Mouse (Mus musculus) A20 (cell line): ENCODE results near the gene Ldb3.
A peak's percentile ranks its signal among the peaks of the same experiment; 100 is the strongest.

Experiments used
- DNase-seq: peaks from one replicate; pipeline ENCODE4 v3.0.0-alpha.2; 2011; ENCODE audit warnings: low read depth, low spot score

The Ldb3 gene

DNA sequence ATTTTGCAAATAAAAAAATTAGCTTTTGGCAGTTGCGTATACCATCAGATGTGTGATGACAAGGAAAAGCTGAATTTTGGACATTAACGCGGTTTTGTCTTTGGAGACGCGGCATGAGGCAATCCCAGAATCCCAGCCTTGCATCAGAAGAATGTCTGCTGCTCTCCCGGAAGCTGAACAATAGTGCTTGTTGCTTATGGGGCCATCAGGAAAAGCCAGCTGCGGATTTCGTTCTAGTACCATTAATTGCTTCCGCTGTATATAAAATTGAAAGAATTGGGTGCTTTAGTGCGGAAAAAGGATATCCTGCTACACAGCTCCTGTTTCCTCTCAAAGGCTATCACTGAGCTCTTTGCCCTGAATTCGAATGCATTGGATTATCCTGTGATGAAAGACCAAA, 76.6 kb downstream of the Ldb3 start:
- no peak for DNase-seq

DNA sequence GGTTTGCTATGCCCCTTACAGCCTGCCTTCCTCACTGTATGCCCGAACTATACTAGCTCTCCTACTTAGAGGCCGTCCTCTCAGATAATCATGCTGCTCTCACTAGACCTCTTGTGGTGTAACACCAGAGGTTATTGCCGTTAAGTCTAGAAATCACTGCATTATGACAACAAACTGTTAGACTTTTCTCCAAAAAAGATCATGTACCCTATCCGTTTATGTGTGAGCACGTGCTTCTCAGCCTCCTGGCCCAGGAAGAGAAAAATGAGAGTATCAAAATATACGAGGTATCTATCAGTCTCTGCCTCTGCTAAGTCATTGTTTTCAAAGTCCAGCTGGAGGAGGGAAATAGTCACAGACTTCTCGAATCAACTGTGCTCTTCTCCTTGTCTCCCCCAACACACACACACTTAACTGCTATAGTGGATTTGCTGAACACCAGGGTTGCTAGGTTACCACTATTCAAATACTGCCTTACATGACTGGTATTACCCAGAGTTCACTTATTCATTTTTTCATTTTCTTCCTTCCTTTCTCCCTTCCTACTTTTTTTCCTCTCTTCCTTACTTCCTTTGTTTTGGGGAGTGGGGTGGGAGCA, 79.5 kb downstream of the Ldb3 start:
- DNase-seq = peak; percentile 77

DNA sequence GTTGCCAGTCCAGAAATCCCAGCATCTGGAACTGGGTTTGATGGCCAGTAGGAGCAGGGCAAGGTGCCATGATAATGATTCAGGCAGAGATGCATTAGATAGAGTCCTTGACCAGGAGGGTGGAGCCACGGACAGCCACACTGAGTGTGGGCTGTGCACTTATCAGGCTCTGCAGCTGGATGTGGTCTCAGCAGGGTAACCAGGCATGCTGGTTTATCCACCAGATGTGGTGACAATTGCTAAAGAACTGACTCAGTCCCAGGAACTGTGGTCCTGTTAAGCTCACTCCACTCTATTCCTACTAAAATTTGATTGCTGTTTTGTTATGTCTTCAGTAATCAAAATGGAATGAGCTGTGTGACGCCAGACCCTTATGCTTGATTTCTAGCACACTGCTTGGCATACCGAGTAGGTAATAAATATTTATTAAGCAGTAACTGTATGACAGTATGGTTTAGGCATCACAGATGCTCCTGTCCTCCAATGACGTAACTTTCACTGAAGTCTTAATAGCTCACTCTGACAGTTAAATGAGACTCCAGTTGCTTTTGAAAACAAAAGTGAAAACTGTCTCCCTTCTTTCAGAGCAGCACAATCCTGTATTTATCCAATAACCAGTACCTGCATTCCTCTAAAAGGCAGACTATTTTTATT, 80.2 kb downstream of the Ldb3 start:
- DNase-seq = peak; percentile 77

DNA sequence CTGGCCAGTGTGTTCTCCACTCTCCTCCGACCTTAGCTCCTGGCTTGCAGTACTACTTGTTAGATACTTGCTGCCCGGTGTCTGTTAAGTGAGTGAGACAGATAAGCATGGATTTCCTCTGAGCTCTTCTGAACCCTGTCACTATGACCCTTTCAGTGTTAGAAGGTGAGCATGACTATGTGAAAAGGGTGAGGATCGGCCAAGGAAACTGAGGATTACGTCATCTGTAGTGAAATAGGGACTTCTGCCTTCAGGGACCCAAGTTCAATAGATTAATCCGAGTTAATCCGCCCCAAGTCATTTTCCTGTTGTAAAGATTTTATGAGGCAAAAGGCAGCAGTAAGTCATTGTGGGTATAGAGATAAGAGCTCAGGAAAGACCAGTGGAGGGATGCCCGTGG, 83.2 kb downstream of the Ldb3 start:
- DNase-seq = peak; percentile 1

DNA sequence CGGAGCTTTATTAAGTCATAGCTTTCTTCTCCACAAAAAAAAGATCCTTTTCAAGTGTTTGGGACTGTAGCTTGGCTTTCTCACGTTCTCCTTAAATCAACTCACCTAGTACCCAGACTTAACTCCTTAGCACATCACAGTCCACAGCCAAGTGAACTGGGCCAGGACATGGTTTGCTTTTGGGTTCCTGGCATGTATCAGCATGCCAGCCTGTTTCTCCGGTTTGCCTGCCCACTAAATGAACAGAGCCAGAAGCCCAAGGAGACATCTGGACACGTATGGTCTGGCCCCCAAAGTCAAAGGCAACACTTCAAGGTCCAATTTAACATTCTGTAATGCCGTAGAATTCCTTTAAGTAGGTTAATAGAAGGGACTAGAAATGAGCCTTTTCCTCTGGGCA, 84.1 kb downstream of the Ldb3 start:
- DNase-seq = no peak

DNA sequence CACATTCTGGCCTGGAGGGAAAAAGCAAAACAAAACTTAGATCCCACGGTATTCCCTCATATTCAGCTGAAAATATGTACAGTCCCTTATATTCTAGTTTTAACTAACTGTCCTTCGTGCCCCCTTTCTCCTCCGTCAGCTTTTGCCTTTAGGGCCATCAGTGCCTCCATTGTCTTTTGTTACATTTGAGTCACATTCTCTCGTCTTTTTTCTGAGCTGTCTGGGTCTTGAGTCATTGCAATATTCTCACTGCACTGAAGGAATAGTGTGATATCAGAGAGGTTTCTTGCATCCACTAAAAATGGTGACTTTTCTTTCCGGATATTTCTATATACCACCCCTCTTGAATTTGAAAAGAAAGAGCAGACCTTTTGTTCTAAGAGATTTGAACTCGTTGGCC, 84.7 kb downstream of the Ldb3 start:
- DNase-seq = peak; percentile 41

DNA sequence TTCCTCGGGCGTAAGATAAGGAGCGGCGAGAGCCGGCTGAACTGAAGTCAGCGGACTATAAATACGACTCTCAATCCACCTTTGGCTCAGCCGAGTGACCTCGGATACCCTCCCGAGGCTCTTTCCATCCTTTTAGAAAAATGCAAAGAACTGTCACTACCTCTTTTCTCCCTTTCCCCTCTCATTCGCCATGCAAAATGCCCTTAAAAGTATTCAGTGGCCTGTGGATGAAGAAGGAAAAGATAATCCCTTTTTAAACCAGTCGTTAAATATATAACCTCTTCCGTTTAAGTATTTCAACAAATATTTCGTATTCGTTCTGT, 85.2 kb downstream of the Ldb3 start, which contains the start of gene Bmpr1a:
Gene Bmpr1a, minus strand, starts transcription at position 17 of the 323 bp plus-strand sequence.
- DNase-seq = no peak

DNA sequence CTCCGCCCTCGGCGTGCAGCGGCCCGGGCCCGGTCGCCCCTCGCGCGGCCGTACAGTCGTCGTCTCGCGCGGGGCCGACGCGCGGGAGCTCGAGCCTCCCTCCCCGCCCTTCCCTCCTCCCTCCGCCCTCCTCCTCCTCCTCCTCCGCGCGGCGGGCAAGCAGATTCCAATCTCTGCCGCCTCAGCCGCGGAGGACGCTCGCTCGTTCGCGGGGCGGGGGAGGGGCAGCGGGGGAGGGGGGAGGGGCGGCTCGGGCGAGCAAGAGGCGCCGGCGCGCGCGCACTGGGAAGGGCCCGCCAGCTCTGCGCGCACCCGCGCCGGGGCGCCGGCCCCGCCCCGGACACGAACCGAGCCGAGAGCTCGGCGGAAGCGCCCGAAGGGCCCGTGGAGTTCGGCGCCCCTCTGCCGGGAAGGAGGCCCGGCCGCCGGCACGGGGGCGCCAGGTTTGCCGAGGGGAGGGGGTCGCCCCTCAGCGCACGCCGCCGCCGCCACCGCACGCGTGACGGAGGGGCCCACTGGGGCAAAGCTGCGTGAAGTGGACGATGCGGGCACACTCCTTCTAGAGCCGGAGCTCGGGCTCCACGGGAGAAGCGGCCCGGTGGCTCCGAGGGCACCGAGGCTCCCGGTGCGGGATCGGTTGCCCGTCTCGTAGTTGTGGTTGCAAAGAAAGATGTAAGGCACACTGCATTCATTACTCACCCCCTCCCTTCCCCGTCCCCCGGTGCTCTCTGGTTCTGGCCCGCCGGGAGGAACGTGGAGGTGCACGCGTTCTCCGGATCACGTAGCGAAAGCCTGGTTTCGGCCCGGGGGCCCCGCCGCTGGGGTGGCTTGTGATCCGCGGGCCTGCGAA, 85.8 kb downstream of the Ldb3 start:
- peak; percentile 91 for DNase-seq

DNA sequence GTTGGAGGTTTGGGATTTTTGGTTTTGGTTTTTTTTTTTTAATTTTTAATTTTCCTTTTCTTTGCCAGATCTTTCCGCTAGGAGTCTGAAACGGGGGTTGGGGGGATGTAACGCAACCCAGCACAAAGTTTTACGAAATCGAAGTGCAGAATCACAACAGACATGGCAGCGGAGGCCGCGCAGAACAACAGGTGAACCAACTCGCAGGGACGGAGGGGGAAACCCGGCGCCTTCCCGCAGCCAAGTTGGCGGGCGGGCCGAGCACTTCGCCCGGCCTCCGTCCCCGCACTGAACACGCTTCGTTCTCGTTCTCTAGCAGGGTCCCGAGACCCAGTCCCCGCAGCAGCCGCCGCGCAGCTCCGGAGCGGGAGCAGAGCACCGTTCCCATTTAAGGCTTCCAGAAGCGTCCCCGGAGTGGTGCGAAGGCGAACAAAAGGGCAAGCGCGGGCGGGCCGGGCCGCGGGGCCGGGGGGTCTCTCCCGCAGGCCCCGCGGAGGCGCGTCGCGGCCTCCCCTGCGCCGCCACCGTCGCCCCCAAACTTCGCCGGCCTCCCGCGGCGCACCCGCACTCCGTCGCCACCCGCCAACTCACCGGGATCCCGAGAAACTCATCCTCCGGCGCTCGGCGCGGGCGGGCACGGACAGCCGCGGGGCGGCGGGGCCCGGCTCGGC, 86.5 kb downstream of the Ldb3 start:
- DNase-seq = peak; percentile 81

DNA sequence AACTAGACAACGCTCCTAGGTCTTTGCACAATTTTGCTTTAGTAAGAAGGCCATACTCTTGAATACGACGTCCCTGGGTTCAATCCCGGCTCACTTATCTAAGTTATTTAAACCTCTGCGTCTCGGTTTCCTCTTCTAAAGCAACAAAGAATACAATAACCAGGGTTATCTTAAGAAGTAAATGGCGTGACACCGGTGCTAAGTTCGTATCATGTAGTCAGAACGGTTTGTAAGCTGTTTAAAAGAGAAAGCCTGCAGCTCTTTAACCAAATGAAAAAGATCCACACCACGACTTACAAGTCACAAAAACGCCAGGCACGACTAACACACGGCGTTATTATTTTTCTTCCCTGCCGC, 87.1 kb downstream of the Ldb3 start:
- DNase-seq = peak; percentile 70

DNA sequence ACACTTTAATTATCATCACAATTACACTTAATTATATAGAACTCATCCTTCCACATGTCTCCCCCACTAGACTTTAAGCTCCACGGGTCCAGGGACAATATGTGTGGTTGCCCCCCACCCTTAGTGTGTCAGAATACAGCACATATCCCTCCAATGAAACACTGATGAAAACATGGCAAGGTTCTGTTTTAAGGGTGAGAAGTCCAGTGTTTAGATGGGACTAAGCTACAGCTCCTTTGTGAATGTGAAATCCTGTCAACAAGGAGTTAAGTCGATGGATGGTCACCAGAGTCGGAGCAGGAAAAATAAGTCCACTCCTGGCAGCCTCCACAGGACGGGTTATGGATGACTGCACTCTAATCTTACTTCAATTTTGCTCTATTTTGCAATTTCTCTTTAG, 88.2 kb downstream of the Ldb3 start:
- no peak for DNase-seq

DNA sequence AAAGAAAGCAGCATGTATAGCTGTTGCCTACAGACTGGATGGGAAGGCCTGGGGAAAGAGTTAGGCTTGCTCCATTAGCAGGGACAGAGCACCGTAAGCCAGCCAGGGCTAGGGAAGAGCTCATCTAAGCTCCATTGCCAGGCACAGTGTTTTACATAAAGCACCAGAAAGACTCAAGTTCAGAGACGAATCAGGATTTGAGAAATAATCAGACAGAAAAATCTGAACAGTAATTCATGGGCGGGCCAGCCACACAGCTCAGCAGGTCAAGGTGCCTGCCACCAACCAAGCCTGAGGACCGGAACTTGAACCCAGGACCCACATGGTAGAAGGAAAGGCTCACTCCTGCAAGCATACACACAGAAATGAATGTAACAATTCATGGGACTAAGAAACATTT, 88.8 kb downstream of the Ldb3 start:
- DNase-seq = no peak

DNA sequence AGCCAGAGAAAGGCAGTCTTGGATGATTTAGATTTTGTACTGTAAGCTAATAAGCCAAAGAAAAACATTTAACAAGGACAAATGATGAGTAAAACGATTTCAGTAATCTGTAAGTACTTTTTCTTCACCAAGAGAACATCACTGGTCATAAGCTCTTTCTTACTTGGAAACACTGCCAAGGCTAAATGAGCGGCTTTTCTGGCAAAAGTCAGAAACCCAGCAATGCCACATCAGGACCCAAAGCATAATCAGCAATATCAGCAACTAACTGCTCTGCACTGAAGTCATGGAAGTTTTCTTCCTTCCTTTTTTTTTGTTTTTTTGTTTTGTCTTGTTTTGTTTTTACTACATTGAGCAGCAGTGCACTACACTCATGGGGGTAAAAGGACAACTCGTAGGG, 91.1 kb downstream of the Ldb3 start:
- no peak for DNase-seq

DNA sequence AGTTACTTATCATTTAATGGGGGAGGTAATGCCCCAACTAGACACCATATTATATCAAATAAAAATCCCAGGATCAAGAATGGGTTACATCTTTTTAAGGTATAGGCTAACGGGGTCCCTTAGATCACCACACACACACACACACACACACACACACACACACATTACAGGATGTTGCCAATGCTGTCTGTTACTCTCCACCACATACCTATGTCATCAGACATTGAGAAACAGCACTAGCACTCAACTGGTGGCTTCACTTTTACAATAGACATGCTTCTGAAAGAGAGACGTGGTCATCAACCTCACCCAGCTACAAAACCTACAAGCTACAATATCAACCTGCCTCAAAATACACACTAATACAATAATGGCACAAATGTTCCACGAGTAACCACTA, 94.8 kb downstream of the Ldb3 start:
- no peak for DNase-seq

DNA sequence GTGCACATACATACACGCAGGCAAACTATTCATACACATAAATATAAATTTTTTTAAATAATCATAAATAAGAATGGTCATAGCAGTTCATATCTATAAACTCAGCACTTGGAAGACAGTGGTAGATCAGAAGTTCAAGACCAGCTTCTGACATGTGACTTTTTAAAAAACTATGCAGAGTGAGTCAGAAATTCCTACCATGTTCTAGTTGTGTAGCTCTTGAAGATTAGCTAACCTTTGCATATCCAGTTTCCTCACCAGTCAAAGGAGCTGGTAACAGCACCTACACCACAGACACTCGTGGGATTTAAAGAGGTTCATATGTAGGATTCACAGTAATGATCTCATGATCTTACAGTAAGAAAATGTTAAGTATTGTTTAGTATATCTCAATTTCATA, 95.8 kb downstream of the Ldb3 start:
- no peak for DNase-seq

DNA sequence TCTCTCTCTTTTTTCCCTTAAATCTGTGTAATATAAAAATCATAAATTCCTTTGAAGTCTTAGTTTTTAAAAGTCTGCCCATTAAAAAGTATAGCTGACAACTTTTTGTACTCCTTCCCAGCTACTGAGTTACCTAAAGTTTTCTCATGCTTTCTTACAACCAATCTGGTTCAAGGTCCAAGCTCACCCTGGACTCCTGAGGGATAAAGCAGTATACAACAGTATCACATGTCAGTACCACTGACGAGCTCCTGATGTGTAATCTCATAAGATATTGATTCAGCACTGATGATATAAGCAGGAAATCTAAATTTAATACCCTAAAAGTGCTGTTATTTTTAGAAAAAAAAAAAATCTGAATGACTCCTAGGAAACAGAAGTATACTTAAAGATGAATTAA, 97.5 kb downstream of the Ldb3 start:
- no peak for DNase-seq

DNA sequence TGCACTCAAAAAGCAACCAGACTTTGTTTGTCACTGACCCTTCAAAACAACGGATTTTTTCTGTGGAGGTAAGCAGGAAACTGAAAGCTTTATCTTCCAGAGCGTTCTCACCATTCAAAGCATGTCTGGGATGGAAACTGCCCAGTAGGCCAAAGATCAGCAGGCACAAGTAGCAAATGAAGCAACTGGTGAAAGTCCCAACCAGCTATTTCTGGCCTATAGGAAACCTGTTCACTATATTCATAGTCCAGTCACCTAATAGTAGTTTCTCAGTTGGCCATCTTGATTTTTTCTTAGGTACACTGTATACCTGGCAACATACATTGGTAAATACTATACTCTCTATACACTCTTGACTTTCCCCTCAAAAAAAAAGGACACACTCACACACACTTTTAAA, 98.6 kb downstream of the Ldb3 start:
- no peak for DNase-seq

DNA sequence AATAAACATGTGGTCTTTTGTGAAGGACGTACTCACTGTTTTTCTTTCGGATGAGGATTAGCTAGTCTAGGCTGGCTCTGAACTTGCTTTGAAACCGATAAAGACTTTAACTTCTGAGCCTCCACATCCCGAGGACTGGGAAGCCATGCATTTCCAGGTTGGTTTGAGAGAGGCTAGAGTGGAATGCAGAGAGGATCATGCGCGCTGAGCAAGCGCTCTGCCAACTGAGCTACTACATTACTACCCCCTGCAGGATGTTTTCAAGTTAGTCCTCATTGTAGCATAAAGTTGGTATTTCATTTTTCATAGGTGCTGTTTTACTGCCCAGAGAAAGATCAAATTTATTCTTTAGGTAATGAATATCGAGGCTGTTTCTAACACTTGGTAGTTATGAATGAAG, 102.3 kb downstream of the Ldb3 start:
- DNase-seq = no peak

DNA sequence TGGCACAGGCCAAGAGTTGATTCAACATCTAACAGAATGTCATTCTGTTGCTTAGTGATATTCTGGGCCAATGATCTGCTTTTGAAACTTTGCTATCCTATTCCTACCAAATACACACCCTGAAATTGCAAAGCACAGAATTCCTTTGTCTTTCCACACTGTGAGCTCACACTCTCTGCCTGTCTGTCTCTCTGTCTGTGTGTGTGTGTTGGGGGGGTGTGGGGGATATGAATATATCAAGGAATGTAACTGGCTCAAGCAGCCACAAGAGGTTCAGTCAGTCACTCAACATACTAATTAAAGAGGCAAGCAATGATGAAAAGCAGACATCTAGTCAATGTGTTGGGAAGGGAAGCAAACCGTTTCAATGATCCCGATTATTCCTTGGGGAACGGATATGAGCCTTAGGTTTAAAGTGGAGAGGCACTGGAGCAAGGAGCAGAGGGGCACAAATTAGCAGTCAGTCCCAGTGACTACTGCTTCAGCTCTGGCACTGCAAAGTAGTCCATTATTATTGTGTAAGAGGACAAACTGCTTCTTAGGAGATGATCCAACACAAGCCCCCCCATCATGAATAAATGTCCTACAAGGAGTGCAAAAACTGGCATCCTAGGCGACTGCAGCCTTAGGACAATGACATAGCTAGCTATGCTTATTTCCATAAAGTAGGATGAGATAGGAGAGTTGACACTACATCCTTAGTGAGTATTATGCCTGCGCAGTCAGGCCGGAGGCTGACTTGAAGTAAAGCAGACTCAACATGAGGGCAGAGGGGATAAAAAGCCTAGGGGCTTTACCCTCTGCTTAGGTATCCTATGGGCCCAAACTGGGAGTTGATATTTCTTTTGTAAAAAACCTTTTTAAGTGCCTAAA, 104.8 kb downstream of the Ldb3 start:
- DNase-seq = no peak
